Mouse (Mus musculus): Measurements from ENCODE around the gene Gng12.

The Gng12 gene

GRCm38 (mm10) chr6:67057991-67058696, 161.9 kb downstream of the Gng12 start:
- DNase-seq: no peak

DNA sequence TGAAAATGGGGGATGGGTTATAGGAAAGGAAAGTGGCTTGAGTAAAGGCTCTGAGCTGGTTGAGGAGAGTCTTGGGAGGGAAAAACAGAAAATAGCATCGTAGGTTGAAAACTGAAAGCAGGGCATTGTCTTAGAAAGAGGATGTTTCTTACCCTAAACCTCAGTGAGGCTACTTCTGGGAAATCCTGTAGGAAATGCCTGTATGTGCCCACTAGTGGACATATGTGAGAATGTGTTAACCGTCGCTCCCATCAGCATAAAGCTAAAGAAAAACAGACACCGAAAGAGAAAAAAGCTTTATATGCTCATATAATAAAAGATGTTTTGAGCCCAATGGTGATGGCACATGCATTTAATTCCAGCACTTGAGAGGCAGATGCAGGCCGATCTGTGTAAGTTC, 163.9 kb downstream of the Gng12 start:
- DNase-seq: no peak

- DNase-seq: no peak
These were observed 173.1 kb downstream of the Gng12 start for GRCm38 (mm10) chr6:67069219-67069762.

DNA sequence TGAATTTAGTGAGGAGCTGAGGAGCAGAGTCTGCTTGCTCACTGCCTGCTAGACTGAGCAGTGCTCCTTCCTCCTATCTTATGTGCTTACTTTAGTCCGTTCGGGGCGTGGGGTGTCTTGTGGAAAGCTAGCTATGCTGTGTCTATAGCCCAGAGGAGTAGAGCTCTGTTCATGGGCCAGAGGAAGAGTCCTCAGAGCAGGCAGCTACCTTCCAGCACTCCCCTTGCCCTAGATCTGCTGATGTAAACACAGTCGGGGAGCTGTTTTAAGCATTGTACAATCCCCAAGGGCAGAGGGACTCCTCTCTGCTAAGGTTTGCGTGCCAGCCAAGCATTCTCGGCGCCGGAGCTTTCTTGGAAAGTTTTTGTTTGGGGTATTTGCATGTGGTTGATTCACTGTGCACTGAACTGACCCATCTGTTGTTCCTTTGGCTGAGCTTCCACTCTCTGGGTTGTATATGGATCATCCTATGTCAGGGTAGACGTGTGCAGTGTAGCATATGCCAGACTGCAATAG, 173.7 kb downstream of the Gng12 start:
- DNase-seq: no peak

Measured in kidney, adult 8-10 months (tissue).